Mouse (Mus musculus): ENCODE data around the gene Gtf3c5. TPM values are rescaled to one million over a fixed set of nuclear protein-coding genes. Genes with fewer than 3 reads are reported as not detected.

Gtf3c5 gene
- polyA plus RNA-seq (2015; fragmentation: Illumina TruSeq; extraction: RNeasy Lipid Tissue Mini Kit (QIAGEN cat#74804); ENCODE audit: insufficient read depth, low replicate concordance), result 14.2 TPM

DNA sequence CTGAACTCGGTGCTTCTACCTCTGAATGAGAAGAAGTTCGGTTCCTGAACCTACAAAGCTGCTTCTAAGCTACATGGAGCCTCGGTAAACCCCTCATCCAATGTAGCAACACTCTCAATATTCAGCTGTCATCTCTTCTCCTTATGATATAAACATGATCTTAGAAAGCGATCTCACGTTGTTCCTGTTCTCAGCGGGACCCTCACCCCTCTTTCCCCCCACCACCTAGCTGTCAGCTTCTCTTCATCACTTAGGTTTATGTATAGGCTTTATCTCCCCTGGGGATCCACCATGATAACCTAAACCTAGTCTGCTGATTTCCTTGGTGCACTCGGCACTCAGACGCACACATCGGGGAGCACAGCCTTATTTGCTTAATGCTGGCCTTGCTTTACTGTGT, at the start of gene Gtf3c5:
Gtf3c5 (minus strand) TSS at position 101 of the 400 bp plus-strand sequence.

GRCm38 (mm10) chr2:28621664-28622171, 38.2 kb upstream of the Gtf3c5 start, which contains the start of gene Gfi1b:
TSS of gene Gfi1b (minus strand) at chr2:28621982.

GRCm38 (mm10) chr2:28563303-28563702, 20.2 kb downstream of the Gtf3c5 start, which contains the start of gene Cel:
TSS of gene Cel (minus strand) at chr2:28563403.

Other genes starting within 250 kb of the Gtf3c5 start
- 0.51 TPM for gene Ppp1r26, start 137.0 kb downstream of the Gtf3c5 start, polyA plus RNA-seq (2015; fragmentation: Illumina TruSeq; extraction: RNeasy Lipid Tissue Mini Kit (QIAGEN cat#74804); ENCODE audit: insufficient read depth, low replicate concordance)
- not detected for gene 1700007K13Rik, start 117.4 kb downstream of the Gtf3c5 start, polyA plus RNA-seq (2015; fragmentation: Illumina TruSeq; extraction: RNeasy Lipid Tissue Mini Kit (QIAGEN cat#74804); ENCODE audit: insufficient read depth, low replicate concordance)
- 26.5 TPM for gene Mrps2, start 115.7 kb downstream of the Gtf3c5 start, polyA plus RNA-seq (2015; fragmentation: Illumina TruSeq; extraction: RNeasy Lipid Tissue Mini Kit (QIAGEN cat#74804); ENCODE audit: insufficient read depth, low replicate concordance)
- 2.6 TPM for gene Gbgt1, start 86.9 kb downstream of the Gtf3c5 start, polyA plus RNA-seq (2015; fragmentation: Illumina TruSeq; extraction: RNeasy Lipid Tissue Mini Kit (QIAGEN cat#74804); ENCODE audit: insufficient read depth, low replicate concordance)
- gene Gm10134, start 77.7 kb downstream of the Gtf3c5 start, polyA plus RNA-seq (2015; fragmentation: Illumina TruSeq; extraction: RNeasy Lipid Tissue Mini Kit (QIAGEN cat#74804); ENCODE audit: insufficient read depth, low replicate concordance), result 6.0 TPM
- 31.5 TPM for gene Ralgds, start 70.6 kb downstream of the Gtf3c5 start, polyA plus RNA-seq (2015; fragmentation: Illumina TruSeq; extraction: RNeasy Lipid Tissue Mini Kit (QIAGEN cat#74804); ENCODE audit: insufficient read depth, low replicate concordance)
- 2.2 TPM for gene Cel, start 20.3 kb downstream of the Gtf3c5 start, polyA plus RNA-seq (2015; fragmentation: Illumina TruSeq; extraction: RNeasy Lipid Tissue Mini Kit (QIAGEN cat#74804); ENCODE audit: insufficient read depth, low replicate concordance)
- 1.8 TPM for gene Gfi1b, start 38.2 kb upstream of the Gtf3c5 start, polyA plus RNA-seq (2015; fragmentation: Illumina TruSeq; extraction: RNeasy Lipid Tissue Mini Kit (QIAGEN cat#74804); ENCODE audit: insufficient read depth, low replicate concordance)
- 22.5 TPM for gene Tsc1, start 57.5 kb upstream of the Gtf3c5 start, polyA plus RNA-seq (2015; fragmentation: Illumina TruSeq; extraction: RNeasy Lipid Tissue Mini Kit (QIAGEN cat#74804); ENCODE audit: insufficient read depth, low replicate concordance)
- 1.1 TPM for gene Spaca9, start 116.0 kb upstream of the Gtf3c5 start, polyA plus RNA-seq (2015; fragmentation: Illumina TruSeq; extraction: RNeasy Lipid Tissue Mini Kit (QIAGEN cat#74804); ENCODE audit: insufficient read depth, low replicate concordance)
- gene Ak8, start 116.4 kb upstream of the Gtf3c5 start, polyA plus RNA-seq (2015; fragmentation: Illumina TruSeq; extraction: RNeasy Lipid Tissue Mini Kit (QIAGEN cat#74804); ENCODE audit: insufficient read depth, low replicate concordance), result 0.77 TPM